Mouse (Mus musculus): Measurements from ENCODE around the gene Mcub.
A peak's percentile ranks its signal among the peaks of the same experiment; 100 is the strongest.

DNA sequence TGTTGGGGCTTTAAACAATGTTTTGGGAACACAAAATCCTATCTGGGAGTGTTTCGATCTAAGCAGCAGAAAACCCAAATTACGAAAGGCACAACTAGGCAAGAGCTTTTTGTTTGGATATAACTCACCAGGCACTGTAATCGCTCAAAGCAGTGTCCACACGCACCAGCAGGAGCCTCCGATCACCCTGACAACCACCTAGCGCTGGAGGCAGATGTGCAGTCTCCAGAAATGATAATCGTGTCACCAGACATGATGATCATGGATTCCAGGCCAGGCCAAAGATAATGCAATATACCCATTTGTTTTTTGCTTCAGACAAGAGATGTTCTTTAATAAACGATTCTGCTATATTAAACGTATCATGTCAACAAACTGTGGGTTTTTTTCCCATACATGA lies 2.1 kb downstream of the Mcub start:
- no peak for TF ChIP-seq CTCF (IDR thresholded peaks at IDR 0.05; ENCODE audit: low read depth)
- TF ChIP-seq EP300 (IDR thresholded peaks at IDR 0.05; ENCODE audit: low read depth) = peak; percentile 60
